Mouse (Mus musculus) subcutaneous adipose tissue, adult 2 months (tissue): Measurements from ENCODE around the gene Nlgn2. TPM values are rescaled to one million over a fixed set of nuclear protein-coding genes. Genes with fewer than 3 reads are reported as not detected.

Experiments used
- polyA plus RNA-seq: library from polyadenylated mRNA; depleted of rRNA; stranded (reverse); fragments of >200 nt; gene quantifications from 2 replicates; pipeline ENCODE4 v1.2.3, GENCODE M21; 2012; ENCODE audit warnings: low replicate concordance; rRNA removed

Gene Nlgn2
- polyA plus RNA-seq = 21.2 and 76.1 TPM in 2 replicates

DNA sequence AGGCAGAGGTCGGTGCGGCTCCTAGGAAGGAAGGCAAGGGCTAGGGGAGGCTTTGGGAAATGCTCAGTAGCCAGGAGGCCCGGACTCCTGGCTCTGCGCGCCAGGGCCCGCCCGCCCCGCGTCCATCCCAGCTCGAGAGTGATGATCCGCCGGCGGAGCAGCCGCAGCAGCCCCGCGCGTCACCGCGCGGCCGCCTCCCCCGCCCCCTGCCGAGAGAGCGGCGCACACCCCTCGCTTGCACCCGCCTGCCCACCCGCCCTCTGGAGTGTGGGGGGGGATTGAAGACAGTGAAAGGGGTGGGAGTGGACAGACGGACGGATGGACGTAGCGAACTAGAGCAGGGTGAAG, at the start of gene Nlgn2:
TSS of gene Nlgn2 (minus strand) at position 181 of the 348 bp plus-strand sequence.

DNA sequence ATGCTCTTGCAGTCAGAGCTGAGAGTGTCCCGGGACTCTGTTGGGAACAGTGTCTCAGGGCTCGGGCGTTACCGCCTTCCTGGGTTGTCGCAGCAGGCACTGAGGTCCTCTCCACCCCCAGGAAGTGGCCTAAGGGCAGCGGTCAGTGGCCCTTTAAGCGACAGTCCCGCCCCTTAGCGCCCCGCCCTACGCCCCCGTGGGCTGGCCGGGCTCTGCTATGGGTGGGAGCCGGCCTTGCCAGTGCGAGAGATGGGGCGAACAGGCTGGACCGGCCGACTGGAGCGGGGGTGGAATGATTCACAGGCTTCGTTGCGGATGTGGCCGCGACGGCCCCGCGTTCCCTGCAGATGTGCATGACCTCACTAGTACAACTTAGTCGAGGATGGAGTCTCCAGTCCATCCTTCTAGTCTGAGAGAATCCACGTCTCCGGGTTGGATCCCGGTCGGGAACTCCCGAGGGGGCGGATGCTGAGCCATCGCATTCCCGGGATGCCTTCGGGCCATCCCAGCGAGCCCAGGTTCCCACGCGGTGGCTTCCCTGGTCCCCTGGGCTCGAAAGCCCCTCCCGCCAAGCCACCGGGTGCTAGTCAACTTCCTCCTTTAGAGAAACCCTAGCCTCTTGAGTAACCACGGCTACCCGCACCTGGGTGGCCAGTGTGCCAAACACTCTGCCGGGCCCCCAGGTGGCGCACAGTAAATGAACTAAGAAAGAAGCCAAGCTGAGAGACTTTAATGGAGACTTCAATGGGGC, 43.4 kb upstream of the Nlgn2 start, which contains the start of gene Kctd11:
TSS of gene Kctd11 (minus strand) at position 554 of the 751 bp plus-strand sequence.

GRCm38 (mm10) chr11:69877878-69878277, 40.3 kb upstream of the Nlgn2 start, which contains the start of gene Tmem95:
TSS of gene Tmem95 (minus strand) at chr11:69878018.

GRCm38 (mm10) chr11:69858113-69858998, 20.8 kb upstream of the Nlgn2 start, which contains the start of gene Tnk1:
TSS of gene Tnk1 (minus strand) at chr11:69858730.

GRCm38 (mm10) chr11:69846198-69846680, 8.7 kb upstream of the Nlgn2 start, which contains the start of gene Plscr3:
TSS of gene Plscr3 (plus strand) at chr11:69846376.

DNA sequence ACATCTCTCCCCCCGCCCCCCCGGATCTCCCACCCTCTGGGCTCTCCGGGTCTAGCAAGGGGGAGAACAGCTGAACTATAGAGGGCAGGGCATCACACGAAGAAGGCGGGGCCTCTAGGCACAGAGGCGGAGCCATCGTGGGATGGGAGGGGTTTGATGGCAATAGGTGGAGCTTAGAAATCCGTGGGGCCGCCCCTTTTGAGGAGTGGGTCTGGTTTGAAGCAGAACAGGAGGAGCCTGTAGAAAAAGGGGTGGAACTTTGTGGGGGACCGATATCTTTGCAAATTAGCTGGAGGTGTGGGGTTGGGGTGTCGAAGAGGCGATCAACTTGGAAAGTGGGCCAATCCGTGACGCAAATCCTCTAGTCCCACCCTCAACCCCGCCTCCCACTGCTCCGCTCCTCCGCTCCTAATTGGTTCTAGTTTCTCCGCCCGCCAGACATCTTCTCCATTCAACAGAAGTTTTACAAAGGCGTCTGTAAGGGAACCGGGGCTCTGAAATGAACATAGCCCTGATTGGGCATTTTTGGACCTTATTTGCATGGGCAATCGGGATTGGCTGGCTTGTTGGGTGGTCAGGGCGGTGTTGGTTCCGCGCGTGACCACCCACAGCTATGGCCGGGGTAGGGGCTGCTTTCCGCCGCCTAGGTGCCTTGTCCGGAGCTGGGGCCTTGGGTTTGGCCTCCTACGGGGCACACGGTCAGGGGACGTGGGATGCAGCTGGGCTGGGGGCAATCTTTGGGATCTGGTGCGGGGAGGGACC, 549 bp upstream of the Nlgn2 start, which contains the start of gene Tmem256:
TSS of gene Tmem256 (plus strand) at position 563 of the 762 bp plus-strand sequence.

DNA sequence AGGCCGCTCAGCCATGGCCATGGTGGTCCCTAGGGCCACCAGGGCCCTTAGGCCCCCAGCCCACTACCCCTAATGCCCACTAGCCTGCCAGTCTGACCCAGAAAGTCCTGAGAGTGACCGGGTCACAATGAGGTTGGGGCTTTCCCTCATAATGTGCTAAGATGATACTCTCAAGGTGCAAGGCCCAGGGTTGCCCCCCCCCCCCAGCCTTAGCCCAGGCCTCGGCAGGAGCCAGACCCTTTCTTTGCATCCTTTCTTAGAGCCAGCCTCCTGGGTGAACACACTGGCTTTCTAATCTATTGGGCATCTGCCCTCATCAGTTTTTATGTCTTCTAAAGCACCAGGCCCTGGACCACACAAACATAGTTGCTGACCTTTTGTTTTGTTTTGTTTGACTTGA, 15.5 kb downstream of the Nlgn2 start, which contains the start of gene Spem1:
TSS of gene Spem1 (minus strand) at position 101 of the 400 bp plus-strand sequence.

GRCm38 (mm10) chr11:69818365-69818764, 19.2 kb downstream of the Nlgn2 start, which contains the start of gene Spem2:
TSS of gene Spem2 (minus strand) at chr11:69818465.

GRCm38 (mm10) chr11:69815155-69815554, 22.4 kb downstream of the Nlgn2 start, which contains the start of gene Gm39566:
TSS of gene Gm39566 (minus strand) at chr11:69815298.

GRCm38 (mm10) chr11:69804972-69805909, 32.3 kb downstream of the Nlgn2 start, which contains the start of gene Tmem102:
TSS of gene Tmem102 (minus strand) at chr11:69805624.

DNA sequence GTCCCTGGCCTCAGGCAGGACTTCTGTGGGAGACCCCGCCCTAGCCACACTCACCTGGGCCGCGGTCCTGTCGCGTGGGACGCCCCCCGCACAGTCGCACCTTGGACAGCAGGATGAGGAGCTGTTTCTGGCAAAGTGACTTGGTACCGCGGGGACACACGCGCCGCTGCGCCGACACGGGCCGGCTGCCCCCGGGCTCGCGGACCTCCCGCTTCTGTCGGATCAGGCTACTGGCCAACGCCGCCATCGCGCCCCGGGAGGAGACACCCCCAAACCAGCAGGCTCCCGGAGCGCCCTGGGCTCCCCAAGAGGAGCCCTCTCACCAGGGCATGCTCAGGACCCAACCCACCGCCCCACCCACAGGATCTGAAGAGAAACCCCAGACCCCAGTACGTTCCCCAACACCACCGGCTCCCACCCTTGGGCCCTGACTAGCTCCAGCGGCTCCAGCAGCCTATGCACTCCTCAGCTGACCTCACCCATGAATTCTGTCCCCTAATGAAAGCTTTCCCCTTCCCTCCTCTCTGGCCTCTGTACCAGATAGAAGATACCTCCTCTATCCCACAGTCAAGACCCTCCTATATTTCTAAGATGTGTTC, 36.1 kb downstream of the Nlgn2 start, which contains the start of gene Fgf11:
TSS of gene Fgf11 (minus strand) at position 479 of the 599 bp plus-strand sequence.

GRCm38 (mm10) chr11:69795168-69795982, 42.2 kb downstream of the Nlgn2 start, which contains the start of gene Chrnb1:
TSS of gene Chrnb1 (minus strand) at chr11:69795943.

Other genes starting within 250 kb of the Nlgn2 start
- gene Atp1b2, start 231.8 kb downstream of the Nlgn2 start, polyA plus RNA-seq = 28.5 and 39.7 TPM in 2 replicates
- gene Shbg, start 219.9 kb downstream of the Nlgn2 start, polyA plus RNA-seq = not detected in 2 replicates
- 10.9 and 12.6 TPM in 2 replicates for gene Sat2, start 215.8 kb downstream of the Nlgn2 start, polyA plus RNA-seq
- gene Fxr2, start 204.8 kb downstream of the Nlgn2 start, polyA plus RNA-seq = 58.6 and 88.5 TPM in 2 replicates
- 0.15 and 0.24 TPM in 2 replicates for gene Sox15, start 182.5 kb downstream of the Nlgn2 start, polyA plus RNA-seq
- 144 and 237 TPM in 2 replicates for gene Mpdu1, start 175.1 kb downstream of the Nlgn2 start, polyA plus RNA-seq
- 56.3 and 61.7 TPM in 2 replicates for gene Cd68, start 171.6 kb downstream of the Nlgn2 start, polyA plus RNA-seq
- 319 and 587 TPM in 2 replicates for gene Eif4a1, start 165.4 kb downstream of the Nlgn2 start, polyA plus RNA-seq
- 85.1 and 101 TPM in 2 replicates for gene Senp3, start 155.7 kb downstream of the Nlgn2 start, polyA plus RNA-seq
- 6.3 and 13.6 TPM in 2 replicates for gene Tnfsf13, start 152.0 kb downstream of the Nlgn2 start, polyA plus RNA-seq
- 46.0 and 77.8 TPM in 2 replicates for gene Tnfsf12, start 141.9 kb downstream of the Nlgn2 start, polyA plus RNA-seq
- 9.8 and 12.9 TPM in 2 replicates for gene Tnfsfm13, start 141.7 kb downstream of the Nlgn2 start, polyA plus RNA-seq
- 15.1 and 47.7 TPM in 2 replicates for gene Polr2a, start 79.1 kb downstream of the Nlgn2 start, polyA plus RNA-seq
- 0.10 and 0.21 TPM in 2 replicates for gene Slc35g3, start 75.8 kb downstream of the Nlgn2 start, polyA plus RNA-seq
- 44.2 and 58.0 TPM in 2 replicates for gene Zbtb4, start 71.9 kb downstream of the Nlgn2 start, polyA plus RNA-seq
- gene Chrnb1, start 41.8 kb downstream of the Nlgn2 start, polyA plus RNA-seq = 15.3 and 30.1 TPM in 2 replicates
- 9.8 and 16.7 TPM in 2 replicates for gene Fgf11, start 35.9 kb downstream of the Nlgn2 start, polyA plus RNA-seq
- gene Tmem102, start 32.2 kb downstream of the Nlgn2 start, polyA plus RNA-seq = 0.16 and 7.0 TPM in 2 replicates
- gene Gm39566, start 22.5 kb downstream of the Nlgn2 start, polyA plus RNA-seq = not detected in 2 replicates
- gene Spem2, start 19.3 kb downstream of the Nlgn2 start, polyA plus RNA-seq = not detected in 2 replicates
- gene Spem1, start 15.6 kb downstream of the Nlgn2 start, polyA plus RNA-seq = 0.31 TPM in 1 of 2 replicates, not detected in the other
- gene Tmem256, start 730 bp upstream of the Nlgn2 start, polyA plus RNA-seq = 256 and 336 TPM in 2 replicates
- gene Plscr3, start 8.6 kb upstream of the Nlgn2 start, polyA plus RNA-seq = 134 and 164 TPM in 2 replicates
- 5.0 and 6.3 TPM in 2 replicates for gene Tnk1, start 20.9 kb upstream of the Nlgn2 start, polyA plus RNA-seq
- gene Tmem95, start 40.2 kb upstream of the Nlgn2 start, polyA plus RNA-seq = not detected in 2 replicates
- 9.5 and 11.7 TPM in 2 replicates for gene Kctd11, start 43.6 kb upstream of the Nlgn2 start, polyA plus RNA-seq
- 3.5 and 5.1 TPM in 2 replicates for gene Acap1, start 57.8 kb upstream of the Nlgn2 start, polyA plus RNA-seq
- gene 2810408A11Rik, start 63.2 kb upstream of the Nlgn2 start, polyA plus RNA-seq = 0.82 and 2.1 TPM in 2 replicates
- 40.1 and 69.0 TPM in 2 replicates for gene Neurl4, start 63.3 kb upstream of the Nlgn2 start, polyA plus RNA-seq
- 74.4 and 90.7 TPM in 2 replicates for gene Gps2, start 76.1 kb upstream of the Nlgn2 start, polyA plus RNA-seq
- gene Eif5a, start 84.2 kb upstream of the Nlgn2 start, polyA plus RNA-seq = 533 and 726 TPM in 2 replicates
- 8.7 and 20.8 TPM in 2 replicates for gene Ybx2, start 98.0 kb upstream of the Nlgn2 start, polyA plus RNA-seq
- 205 and 344 TPM in 2 replicates for gene Slc2a4, start 110.4 kb upstream of the Nlgn2 start, polyA plus RNA-seq
- 0.49 and 65.8 TPM in 2 replicates for gene Cldn7, start 127.0 kb upstream of the Nlgn2 start, polyA plus RNA-seq
- gene Ctdnep1, start 143.4 kb upstream of the Nlgn2 start, polyA plus RNA-seq = 106 and 148 TPM in 2 replicates
- 95.6 and 101 TPM in 2 replicates for gene Elp5, start 144.7 kb upstream of the Nlgn2 start, polyA plus RNA-seq
- gene Gabarap, start 153.4 kb upstream of the Nlgn2 start, polyA plus RNA-seq = 566 and 640 TPM in 2 replicates
- 17.1 and 38.9 TPM in 2 replicates for gene Phf23, start 158.0 kb upstream of the Nlgn2 start, polyA plus RNA-seq
- 9.4 and 27.1 TPM in 2 replicates for gene Dvl2, start 162.8 kb upstream of the Nlgn2 start, polyA plus RNA-seq
- gene Acadvl, start 177.6 kb upstream of the Nlgn2 start, polyA plus RNA-seq = 153 and 251 TPM in 2 replicates
- gene Dlg4, start 179.2 kb upstream of the Nlgn2 start, polyA plus RNA-seq = 16.9 and 56.2 TPM in 2 replicates
- 0.13 and 0.24 TPM in 2 replicates for gene Asgr1, start 216.3 kb upstream of the Nlgn2 start, polyA plus RNA-seq